ENCODE assay signal across 8 mouse cellular contexts in the genomic region with DNA sequence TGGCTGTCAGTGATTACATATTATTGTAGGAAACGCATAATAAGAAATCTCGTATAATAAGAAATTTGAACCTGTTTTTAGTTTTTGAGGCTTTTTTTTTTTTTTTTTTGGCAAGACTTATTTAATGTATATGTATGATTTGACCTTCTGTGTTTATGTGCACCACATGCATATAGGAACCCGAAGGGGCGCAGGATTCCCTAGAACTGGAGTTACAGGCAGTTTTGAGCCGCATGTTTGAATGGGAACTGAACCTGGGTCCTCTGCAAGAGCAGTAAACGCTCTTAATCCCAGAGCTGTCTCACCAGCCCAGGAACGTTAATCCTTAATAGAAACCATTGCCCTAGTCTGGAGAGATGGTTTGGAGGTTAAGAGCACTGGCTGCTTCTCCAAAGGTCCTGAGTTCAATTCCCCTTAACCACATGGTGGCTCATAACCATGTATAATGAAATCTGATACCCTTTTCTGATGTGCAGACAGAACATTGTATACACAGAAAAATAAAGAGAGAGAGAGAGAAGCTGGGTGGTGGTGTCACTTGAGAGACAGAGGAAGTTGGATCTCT. TPM values are rescaled to one million over a fixed set of nuclear protein-coding genes. Genes with fewer than 3 reads are reported as not detected.
DNase-seq lines count a peak whose midpoint lies in the region; ATAC-seq and TF ChIP-seq lines count a peak whose summit lies in the region.

No protein-coding gene starts in this region.

- no peak for TF ChIP-seq CTCF in left cerebral cortex, adult 2 months (IDR thresholded peaks at IDR 0.05)
- no peak for TF ChIP-seq CTCF in cortical plate, adult 2 months (IDR thresholded peaks at IDR 0.05; ENCODE audit: extremely low read depth, insufficient read depth, low read length)

- peaks cover 26% of the 10 kb centered on the region for H3K36me3 ChIP-seq in intestine, embryonic 14.5 days (ENCODE audit: control insufficient read depth, insufficient read depth, low read length)
- H3K36me3 ChIP-seq in neural tube, embryonic 13.5 days = 0 out of 2 replicates have a peak, but pooled peaks cover 8% of the 10 kb centered on the region

- no peak for ATAC-seq in intestine, embryonic 14.5 days (replicated peaks; ENCODE audit: low FRiP score, low TSS enrichment, low read depth)
- ATAC-seq in neural tube, embryonic 13.5 days (ENCODE audit: low read depth) = no peak

- no peak overlapping the region for H3K27ac ChIP-seq in left cerebral cortex, adult 2 months
- no peak overlapping the region for H3K27ac ChIP-seq in cortical plate, adult 2 months (ENCODE audit: insufficient read depth, low read length)
- H3K27ac ChIP-seq in intestine, embryonic 14.5 days (ENCODE audit: low read depth) = peak overlapping the region; percentile 71; the same call in 1 of the 2 replicates
- no peak overlapping the region for H3K27ac ChIP-seq in neural tube, embryonic 13.5 days (replicated peaks)

- 6% methylated on average over 7 of the region's 7 CpGs for WGBS in intestine, embryonic 14.5 days
- WGBS in neural tube, embryonic 13.5 days = 7% methylated on average over 7 of the region's 7 CpGs

- peak overlapping the region; percentile 56 for H3K4me2 ChIP-seq in intestine, embryonic 14.5 days (ENCODE audit: low read length)
- peak overlapping the region; percentile 82 for H3K4me2 ChIP-seq in neural tube, embryonic 13.5 days

- H3K9me3 ChIP-seq in intestine, embryonic 14.5 days (ENCODE audit: control insufficient read depth, low read length) = no peaks in the 10 kb centered on the region
- H3K9me3 ChIP-seq in neural tube, embryonic 13.5 days = no peaks in the 10 kb centered on the region

- DNase-seq in left cerebral cortex, adult 2 months (ENCODE audit: extremely low spot score in 1 of 2, low spot score in 2 of 2) = no peak
- DNase-seq in left cerebral cortex, postnatal 4 days = no peak
- no peak for DNase-seq in intestine, embryonic 14.5 days (ENCODE audit: low spot score)
- DNase-seq in left cerebral cortex, postnatal 10 days (ENCODE audit: extremely low spot score in 1 of 2, low spot score in 2 of 2) = no peak
- no peak for DNase-seq in right cerebral cortex, postnatal 36 days (ENCODE audit: low spot score in 2 of 2)
- DNase-seq in cerebellum, adult 18-20 months = no peak

- peak overlapping the region; percentile 83 for H3K9ac ChIP-seq in intestine, embryonic 14.5 days (ENCODE audit: low read length)
- H3K9ac ChIP-seq in neural tube, embryonic 13.5 days = peak overlapping the region; percentile 91

- peak overlapping the region; percentile 96 for H3K4me3 ChIP-seq in left cerebral cortex, adult 2 months
- peak overlapping the region; percentile 99 for H3K4me3 ChIP-seq in cortical plate, adult 2 months (ENCODE audit: insufficient read depth, low read length)
- H3K4me3 ChIP-seq in intestine, embryonic 14.5 days (ENCODE audit: low read depth, low read length) = peak overlapping the region; percentile 98
- H3K4me3 ChIP-seq in neural tube, embryonic 13.5 days = peak overlapping the region; percentile 89

- peaks cover 1% of the 10 kb centered on the region; the same call in 1 of the 2 replicates for H3K4me1 ChIP-seq in cortical plate, adult 2 months (ENCODE audit: control insufficient read depth, insufficient read depth, low read length)
- peaks cover 9% of the 10 kb centered on the region; the same call in 1 of the 2 replicates for H3K4me1 ChIP-seq in intestine, embryonic 14.5 days (replicated peaks; ENCODE audit: control insufficient read depth, insufficient read depth, low read length)
- H3K4me1 ChIP-seq in neural tube, embryonic 13.5 days (replicated peaks) = peaks cover 27% of the 10 kb centered on the region

- TF ChIP-seq POLR2A in cortical plate, adult 2 months (IDR thresholded peaks at IDR 0.05; ENCODE audit: extremely low read depth, insufficient read depth, low read length) = no peak

- no peaks in the 10 kb centered on the region for H3K27me3 ChIP-seq in intestine, embryonic 14.5 days (replicated peaks; ENCODE audit: control insufficient read depth, insufficient read depth, low read length)
- no peaks in the 10 kb centered on the region for H3K27me3 ChIP-seq in neural tube, embryonic 13.5 days

- intact Hi-C loops in left cerebral cortex, adult 2 months (cut with DNase I) = loop anchor here (5.0 kb wide), 2 partner anchors 70 to 150 kb away; a partner anchor contains a TSS
- intact Hi-C loops in left cerebral cortex, postnatal 4 days (cut with DNase I) = no loop called here
- intact Hi-C loops in left cerebral cortex, postnatal 10 days (cut with DNase I) = no loop called here

RNA-seq across cellular contexts. Expression of a gene that starts 0.4 kb away (rescaled TPM):
- total RNA-seq in left cerebral cortex, adult 2 months (2021) = 1 to 10 TPM; 2.1 to 2.2 TPM
- total RNA-seq in left cerebral cortex, postnatal 4 days (2021) = 1 to 10 TPM; 5.4 to 7.0 TPM
- polyA plus RNA-seq in cortical plate, adult 2 months (2012; rRNA removed) = 4.2 and 4.3 TPM in 2 replicates
- 13.1 and 13.9 TPM in 2 replicates for polyA plus RNA-seq in intestine, embryonic 14.5 days (2014; fragmentation: Nextera tagmentation; extraction: Ambion mirVana)
- 1.8 and 2.1 TPM in 2 replicates for polyA plus RNA-seq in neural tube, embryonic 13.5 days (2015; fragmentation: Nextera tagmentation; extraction: Ambion mirVana)
- 1 to 10 TPM; 3.3 to 3.6 TPM for total RNA-seq in left cerebral cortex, postnatal 10 days (2021)

RNA-seq across cellular contexts. Expression of a gene that starts 0.5 kb away (rescaled TPM):
- total RNA-seq in left cerebral cortex, adult 2 months (2021) = 10 to 100 TPM; 76.5 to 77.5 TPM
- 10 to 100 TPM; 62.3 to 71.1 TPM for total RNA-seq in left cerebral cortex, postnatal 4 days (2021)
- polyA plus RNA-seq in cortical plate, adult 2 months (2012; rRNA removed) = 90.0 and 95.2 TPM in 2 replicates
- 84.7 and 89.7 TPM in 2 replicates for polyA plus RNA-seq in intestine, embryonic 14.5 days (2014; fragmentation: Nextera tagmentation; extraction: Ambion mirVana)
- polyA plus RNA-seq in neural tube, embryonic 13.5 days (2015; fragmentation: Nextera tagmentation; extraction: Ambion mirVana) = 103 and 108 TPM in 2 replicates
- total RNA-seq in left cerebral cortex, postnatal 10 days (2021) = 10 to 100 TPM; 78.8 to 79.2 TPM

RNA-seq across cellular contexts. Expression of a gene that starts 30.2 kb away (rescaled TPM):
- 10 to 100 TPM; 54.9 to 61.1 TPM for total RNA-seq in left cerebral cortex, adult 2 months (2021)
- 10 to 100 TPM; 15.5 to 19.7 TPM for total RNA-seq in left cerebral cortex, postnatal 4 days (2021)
- 46.2 and 46.3 TPM in 2 replicates for polyA plus RNA-seq in cortical plate, adult 2 months (2012; rRNA removed)
- polyA plus RNA-seq in intestine, embryonic 14.5 days (2014; fragmentation: Nextera tagmentation; extraction: Ambion mirVana) = 0.26 and 0.32 TPM in 2 replicates
- 5.2 and 5.6 TPM in 2 replicates for polyA plus RNA-seq in neural tube, embryonic 13.5 days (2015; fragmentation: Nextera tagmentation; extraction: Ambion mirVana)
- total RNA-seq in left cerebral cortex, postnatal 10 days (2021) = 10 to 100 TPM; 34.1 to 36.0 TPM

RNA-seq across cellular contexts. Expression of a gene that starts 48.8 kb away (rescaled TPM):
- total RNA-seq in left cerebral cortex, adult 2 months (2021) = 100 to 1,000 TPM; 116 to 117 TPM
- total RNA-seq in left cerebral cortex, postnatal 4 days (2021) = 10 to 100 TPM; 80.4 to 82.1 TPM
- 60.2 and 62.8 TPM in 2 replicates for polyA plus RNA-seq in cortical plate, adult 2 months (2012; rRNA removed)
- polyA plus RNA-seq in intestine, embryonic 14.5 days (2014; fragmentation: Nextera tagmentation; extraction: Ambion mirVana) = 20.1 and 20.2 TPM in 2 replicates
- 78.9 and 79.0 TPM in 2 replicates for polyA plus RNA-seq in neural tube, embryonic 13.5 days (2015; fragmentation: Nextera tagmentation; extraction: Ambion mirVana)
- 10 to 100 TPM; 87.4 to 88.4 TPM for total RNA-seq in left cerebral cortex, postnatal 10 days (2021)
